Mouse (Mus musculus): ENCODE data around the gene Pdzd2. TPM values are rescaled to one million over a fixed set of nuclear protein-coding genes. Genes with fewer than 3 reads are reported as not detected.
A peak's percentile ranks its signal among the peaks of the same experiment; 100 is the strongest.

Gene Pdzd2
- polyA plus RNA-seq, 1 experiment from 2014 or later: 3.6 TPM

DNA sequence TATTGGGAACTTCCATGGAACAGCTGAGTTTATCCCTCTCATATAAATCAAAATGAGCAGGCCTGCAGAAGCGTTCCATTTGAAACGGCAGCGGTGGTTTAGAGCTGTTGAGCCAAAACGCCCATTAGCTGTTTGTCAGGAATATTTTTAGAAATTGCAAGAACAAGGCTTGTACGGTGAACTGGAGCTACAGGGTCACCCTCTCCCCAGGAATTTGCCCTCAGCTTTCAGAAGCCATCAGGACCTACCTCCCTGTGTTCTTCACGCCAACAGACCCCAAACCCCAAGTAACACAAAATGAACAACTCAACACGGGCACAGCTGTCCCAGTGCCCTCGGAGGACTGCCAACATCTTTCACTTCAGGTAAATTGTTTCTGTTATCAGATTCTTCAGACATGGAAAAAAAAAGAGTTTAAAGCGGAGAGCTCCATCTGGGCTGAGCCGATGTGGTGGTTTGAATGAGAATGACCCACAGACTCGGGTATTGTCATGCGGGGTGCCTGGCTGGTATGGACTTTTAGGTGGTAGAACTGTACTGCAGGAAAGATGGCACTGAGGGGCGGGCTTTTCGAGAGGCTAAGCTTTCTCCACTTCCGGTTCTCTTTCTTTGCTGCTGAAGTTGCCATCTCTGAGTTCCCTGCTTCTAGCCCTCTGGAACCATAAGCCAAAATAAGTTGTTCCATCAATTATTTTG, 87.2 kb downstream of the Pdzd2 start:
- Histone ChIP-seq H3K4me3 (no peak overlapping the region), H3K4me1 (peaks cover 16% of the 10 kb centered on the region), H3K9me3 (0 out of 2 replicates have a peak, but pooled peaks cover 4% of the 10 kb centered on the region), H3K27me3 (replicated peaks; ENCODE audit: low read depth, poor library complexity, severe bottlenecking) (no peaks in the 10 kb centered on the region), H3K27ac (replicated peaks) (no peak overlapping the region), H3K36me3 (replicated peaks) (no peaks in the 10 kb centered on the region)
- no peak for DNase-seq (ENCODE audit: low spot score)
- 80% methylated on average over 15 of the region's 15 CpGs for WGBS

- WGBS: 87% methylated on average over 3 of the region's 3 CpGs
- Histone ChIP-seq H3K27ac (replicated peaks) (no peak overlapping the region), H3K36me3 (replicated peaks) (no peaks in the 10 kb centered on the region), H3K9me3 (0 out of 2 replicates have a peak, but pooled peaks cover 4% of the 10 kb centered on the region), H3K27me3 (replicated peaks; ENCODE audit: low read depth, poor library complexity, severe bottlenecking) (no peaks in the 10 kb centered on the region), H3K4me3 (no peak overlapping the region), H3K4me1 (peaks cover 16% of the 10 kb centered on the region)
- DNase-seq (ENCODE audit: low spot score): no peak
Measured at GRCm38 (mm10) chr15:12650236-12650635, 89.5 kb downstream of the Pdzd2 start.

DNA sequence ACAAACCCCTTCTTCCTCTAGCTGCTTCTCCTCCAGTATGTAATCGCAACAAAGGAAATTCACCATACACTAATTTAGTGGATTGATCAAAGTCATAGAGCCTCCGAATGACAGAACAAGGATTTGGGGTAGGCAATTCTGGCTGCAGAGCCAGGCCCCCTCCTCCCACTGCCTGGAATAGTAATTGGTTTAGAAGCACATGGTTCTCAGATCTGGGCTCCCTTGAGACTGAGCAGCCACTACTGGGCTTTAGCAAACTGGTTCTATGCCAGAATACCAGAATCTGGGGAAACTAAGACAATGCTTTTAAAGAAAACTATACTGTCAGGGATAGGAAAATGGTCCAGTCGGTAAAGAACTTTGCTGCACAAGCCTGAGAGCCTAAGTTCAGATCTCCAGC, 90.0 kb downstream of the Pdzd2 start:
- WGBS: 87% methylated on average over 3 of the region's 3 CpGs
- DNase-seq (ENCODE audit: low spot score): no peak
- Histone ChIP-seq H3K4me1 (peaks cover 16% of the 10 kb centered on the region), H3K9me3 (0 out of 2 replicates have a peak, but pooled peaks cover 4% of the 10 kb centered on the region), H3K4me3 (no peak overlapping the region), H3K36me3 (replicated peaks) (no peaks in the 10 kb centered on the region), H3K27ac (replicated peaks) (no peak overlapping the region), H3K27me3 (replicated peaks; ENCODE audit: low read depth, poor library complexity, severe bottlenecking) (no peaks in the 10 kb centered on the region)

DNA sequence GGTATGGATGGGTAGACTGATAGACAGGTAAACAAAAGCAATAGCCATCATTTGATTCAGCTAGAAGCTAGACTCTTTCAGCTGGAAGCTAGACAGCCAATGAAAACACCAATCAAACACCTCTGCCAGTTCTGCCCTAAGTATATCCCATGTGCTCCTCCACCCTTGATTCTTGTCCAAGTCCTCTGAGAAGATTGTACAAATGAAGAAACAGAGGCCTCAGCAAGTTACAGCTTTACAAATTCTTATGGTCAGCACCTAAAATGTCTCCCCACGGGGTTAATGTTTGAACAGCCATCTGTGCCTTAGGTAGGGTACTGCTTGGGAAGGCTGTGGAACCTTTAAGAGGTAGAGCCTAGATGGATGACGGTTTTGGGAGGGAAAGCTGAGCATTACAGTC, 90.6 kb downstream of the Pdzd2 start:
- Histone ChIP-seq H3K36me3 (replicated peaks) (no peaks in the 10 kb centered on the region), H3K4me3 (no peak overlapping the region), H3K27me3 (replicated peaks; ENCODE audit: low read depth, poor library complexity, severe bottlenecking) (no peaks in the 10 kb centered on the region), H3K9me3 (0 out of 2 replicates have a peak, but pooled peaks cover 4% of the 10 kb centered on the region), H3K27ac (replicated peaks) (no peak overlapping the region), H3K4me1 (peaks cover 16% of the 10 kb centered on the region)
- DNase-seq (ENCODE audit: low spot score): no peak
- 81% methylated on average over 2 of the region's 2 CpGs for WGBS

DNA sequence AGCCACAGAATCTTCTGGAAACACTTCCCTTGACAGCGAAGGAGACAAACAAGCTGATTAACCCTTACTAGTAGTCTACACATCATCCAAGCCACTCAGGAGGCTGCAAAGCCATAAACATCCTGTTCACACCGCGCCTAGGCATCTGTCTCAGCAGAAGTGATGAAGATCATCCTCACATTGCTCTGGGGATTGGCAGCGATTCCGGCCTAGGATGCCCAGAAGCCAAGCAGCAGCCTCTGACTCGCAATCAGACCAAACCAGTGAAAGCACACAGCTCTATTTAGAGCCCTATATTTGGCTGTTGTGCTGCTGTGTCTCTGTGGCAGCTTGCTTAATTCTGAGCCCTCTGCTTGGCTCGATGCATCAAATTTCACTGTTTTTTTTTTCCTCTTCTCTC, 99.0 kb downstream of the Pdzd2 start:
- no peaks in the 10 kb centered on the region for H3K36me3 ChIP-seq (replicated peaks)

GRCm38 (mm10) chr15:12639776-12640175, 99.9 kb downstream of the Pdzd2 start:
- 86% methylated on average over 3 of the region's 3 CpGs for WGBS
- H3K27me3 ChIP-seq (replicated peaks; ENCODE audit: low read depth, poor library complexity, severe bottlenecking): no peaks in the 10 kb centered on the region
- no peak for DNase-seq (ENCODE audit: low spot score)
- no peaks in the 10 kb centered on the region for H3K9me3 ChIP-seq
- no peaks in the 10 kb centered on the region for H3K36me3 ChIP-seq (replicated peaks)
- no peak overlapping the region for H3K27ac ChIP-seq (replicated peaks)
- peaks cover 12% of the 10 kb centered on the region for H3K4me1 ChIP-seq
- no peak overlapping the region for H3K4me3 ChIP-seq

More for the DNA sequence above, 99.0 kb downstream of the Pdzd2 start:
- DNase-seq (ENCODE audit: low spot score): no peak
- peaks cover 7% of the 10 kb centered on the region; the same call in 1 of the 2 replicates for H3K4me1 ChIP-seq
- no peaks in the 10 kb centered on the region for H3K27me3 ChIP-seq (replicated peaks; ENCODE audit: low read depth, poor library complexity, severe bottlenecking)
- H3K9me3 ChIP-seq: no peaks in the 10 kb centered on the region
- H3K4me3 ChIP-seq: no peak overlapping the region
- H3K27ac ChIP-seq (replicated peaks): 0 out of 2 replicates have a peak overlapping the region, but pooled peaks have one; percentile 30
- WGBS: 87% methylated on average over 7 of the region's 7 CpGs

DNA sequence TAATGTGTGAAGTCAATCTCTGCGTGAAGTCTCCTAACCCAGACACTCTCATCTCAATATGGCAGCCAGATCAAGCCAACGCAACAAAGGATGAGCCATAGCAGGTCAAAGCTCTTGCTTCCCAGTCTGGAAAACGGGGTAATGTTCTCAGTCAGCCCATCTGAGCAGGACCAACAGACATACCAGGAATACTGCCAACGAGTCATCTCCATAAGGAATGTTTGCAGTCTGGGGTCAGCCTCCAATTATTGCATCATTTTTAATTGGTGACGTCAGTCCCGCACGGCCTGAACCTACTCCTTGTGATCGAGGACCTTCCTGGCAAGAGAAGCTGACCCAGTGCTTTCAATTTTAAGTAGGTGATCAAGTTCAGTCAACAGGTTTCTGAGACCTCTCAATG, 100.5 kb downstream of the Pdzd2 start:
- Histone ChIP-seq H3K27me3 (replicated peaks; ENCODE audit: low read depth, poor library complexity, severe bottlenecking) (no peaks in the 10 kb centered on the region), H3K4me3 (no peak overlapping the region), H3K9me3 (no peaks in the 10 kb centered on the region), H3K36me3 (replicated peaks) (no peaks in the 10 kb centered on the region), H3K27ac (replicated peaks) (no peak overlapping the region), H3K4me1 (peaks cover 18% of the 10 kb centered on the region)
- 81% methylated on average over 8 of the region's 8 CpGs for WGBS
- DNase-seq (ENCODE audit: low spot score): no peak

DNA sequence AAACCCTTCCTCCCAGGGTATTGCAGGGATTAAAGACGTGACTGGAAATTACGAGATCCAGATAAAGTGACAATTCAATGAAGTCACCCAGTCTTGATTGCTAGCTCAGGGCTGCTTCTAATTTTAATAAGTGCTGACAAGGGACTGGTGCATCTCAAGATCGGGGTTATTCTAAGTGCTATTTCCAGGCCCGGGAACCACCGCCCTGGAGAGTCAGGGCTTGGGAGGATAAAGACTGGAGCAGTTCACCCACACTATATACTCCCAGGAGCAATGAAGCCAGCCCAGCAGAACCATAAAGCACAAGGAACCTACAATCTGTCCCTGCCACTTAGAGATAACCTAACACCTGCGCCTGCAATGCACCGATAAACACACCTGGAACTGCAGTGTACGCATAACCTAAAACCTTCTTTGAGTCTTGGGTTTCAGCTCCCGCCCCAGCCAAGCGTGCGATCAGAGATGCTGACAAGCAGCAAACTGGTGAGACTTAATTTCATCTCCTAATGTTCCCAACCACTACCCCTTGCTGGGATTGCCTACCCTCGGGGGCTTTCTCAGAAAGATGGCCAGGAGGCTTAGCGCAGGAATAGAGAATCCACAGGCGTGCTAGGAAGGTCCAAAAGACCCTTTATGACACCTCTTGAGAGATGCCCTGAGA, 101.2 kb downstream of the Pdzd2 start:
- Histone ChIP-seq H3K36me3 (replicated peaks) (no peaks in the 10 kb centered on the region), H3K27ac (replicated peaks) (no peak overlapping the region), H3K4me3 (no peak overlapping the region), H3K4me1 (peaks cover 22% of the 10 kb centered on the region), H3K9me3 (no peaks in the 10 kb centered on the region), H3K27me3 (replicated peaks; ENCODE audit: low read depth, poor library complexity, severe bottlenecking) (no peaks in the 10 kb centered on the region)
- 91% methylated on average over 14 of the region's 14 CpGs for WGBS
- no peak for DNase-seq (ENCODE audit: low spot score)

DNA sequence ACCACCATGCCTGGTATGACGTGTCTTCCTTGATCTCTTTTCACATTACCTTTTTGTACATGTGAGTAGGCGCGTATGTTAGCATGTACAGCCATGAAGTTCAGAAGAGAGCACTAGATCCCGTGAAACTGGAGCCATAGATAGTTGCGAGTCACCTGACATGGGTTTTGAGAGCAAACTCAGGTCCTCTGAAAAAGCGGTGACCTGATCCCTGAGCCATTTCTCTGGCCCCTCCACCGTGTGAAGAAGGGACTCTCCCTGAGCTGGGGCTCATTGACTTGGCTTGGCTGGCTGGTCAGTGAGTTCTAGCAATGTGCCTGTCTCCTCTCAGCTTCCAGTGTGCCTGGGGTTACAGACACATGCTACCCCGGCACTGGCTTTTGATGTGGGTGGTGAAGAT, 102.2 kb downstream of the Pdzd2 start:
- 0 out of 2 replicates have a peak overlapping the region, but pooled peaks have one; percentile 30 for H3K27ac ChIP-seq (replicated peaks)
- no peaks in the 10 kb centered on the region for H3K9me3 ChIP-seq
- no peak overlapping the region for H3K4me3 ChIP-seq
- peaks cover 25% of the 10 kb centered on the region for H3K4me1 ChIP-seq
- DNase-seq (ENCODE audit: low spot score): no peak
- H3K27me3 ChIP-seq (replicated peaks; ENCODE audit: low read depth, poor library complexity, severe bottlenecking): no peaks in the 10 kb centered on the region
- H3K36me3 ChIP-seq (replicated peaks): no peaks in the 10 kb centered on the region
- 93% methylated on average over 8 of the region's 8 CpGs for WGBS

GRCm38 (mm10) chr15:12636386-12636785, 103.3 kb downstream of the Pdzd2 start:
- DNase-seq (ENCODE audit: low spot score): no peak
- H3K27ac ChIP-seq (replicated peaks): no peak overlapping the region
- no peaks in the 10 kb centered on the region for H3K9me3 ChIP-seq
- H3K4me1 ChIP-seq: peaks cover 32% of the 10 kb centered on the region
- no peak overlapping the region for H3K4me3 ChIP-seq
- no peaks in the 10 kb centered on the region for H3K27me3 ChIP-seq (replicated peaks; ENCODE audit: low read depth, poor library complexity, severe bottlenecking)
- H3K36me3 ChIP-seq (replicated peaks): no peaks in the 10 kb centered on the region
- 89% methylated on average over 5 of the region's 5 CpGs for WGBS

- Histone ChIP-seq H3K27ac (replicated peaks) (no peak overlapping the region), H3K27me3 (replicated peaks; ENCODE audit: low read depth, poor library complexity, severe bottlenecking) (no peaks in the 10 kb centered on the region), H3K9me3 (no peaks in the 10 kb centered on the region), H3K36me3 (replicated peaks) (no peaks in the 10 kb centered on the region), H3K4me3 (no peak overlapping the region), H3K4me1 (peaks cover 36% of the 10 kb centered on the region)
- 74% methylated on average over 8 of the region's 8 CpGs for WGBS
- DNase-seq (ENCODE audit: low spot score): no peak
Measured at GRCm38 (mm10) chr15:12634921-12635320, 104.8 kb downstream of the Pdzd2 start.

- Histone ChIP-seq H3K27ac (replicated peaks) (no peak overlapping the region), H3K36me3 (replicated peaks) (no peaks in the 10 kb centered on the region), H3K27me3 (replicated peaks; ENCODE audit: low read depth, poor library complexity, severe bottlenecking) (0 out of 2 replicates have a peak, but pooled peaks cover 3% of the 10 kb centered on the region), H3K9me3 (no peaks in the 10 kb centered on the region), H3K4me1 (peaks cover 31% of the 10 kb centered on the region), H3K4me3 (no peak overlapping the region)
- DNase-seq (ENCODE audit: low spot score): no peak
- WGBS: 88% methylated on average over 7 of the region's 7 CpGs
Measured at GRCm38 (mm10) chr15:12629164-12629563, 110.6 kb downstream of the Pdzd2 start.

GRCm38 (mm10) chr15:12628451-12628850, 111.3 kb downstream of the Pdzd2 start:
- 93% methylated on average over 7 of the region's 7 CpGs for WGBS
- 0 out of 2 replicates have a peak, but pooled peaks cover 3% of the 10 kb centered on the region for H3K27me3 ChIP-seq (replicated peaks; ENCODE audit: low read depth, poor library complexity, severe bottlenecking)
- H3K9me3 ChIP-seq: 0 out of 2 replicates have a peak, but pooled peaks cover 4% of the 10 kb centered on the region
- no peak overlapping the region for H3K4me3 ChIP-seq
- no peak overlapping the region for H3K27ac ChIP-seq (replicated peaks)
- no peak for DNase-seq (ENCODE audit: low spot score)
- peaks cover 27% of the 10 kb centered on the region for H3K4me1 ChIP-seq
- no peaks in the 10 kb centered on the region for H3K36me3 ChIP-seq (replicated peaks)

All from embryonic facial prominence, embryonic 10.5 days (tissue).